Mouse (Mus musculus): ENCODE measurements around the gene Eno4. TPM values are rescaled to one million over a fixed set of nuclear protein-coding genes. Genes with fewer than 3 reads are reported as not detected.

The Eno4 gene
- polyA plus RNA-seq, 1 experiment = not detected

- Histone ChIP-seq H3K4me3 (replicated peaks) (no peak overlapping the region), H3K27me3 (replicated peaks) (peaks cover 24% of the 10 kb centered on the region), H3K36me3 (replicated peaks; ENCODE audit: low read length) (no peaks in the 10 kb centered on the region), H3K4me1 (peaks cover 7% of the 10 kb centered on the region), H3K9me3 (no peaks in the 10 kb centered on the region)
- TF ChIP-seq FLI1 (IDR thresholded peaks at IDR 0.05; ENCODE audit: low read length) (no peak), GATA1 (IDR thresholded peaks at IDR 0.05; ENCODE audit: borderline replicate concordance, low read length) (no peak)
These were observed 29.9 kb upstream of the Eno4 start for GRCm38 (mm10) chr19:58913301-58913700.

GRCm38 (mm10) chr19:58918597-58918996 is 24.6 kb upstream of the Eno4 start:
- H3K4me3 ChIP-seq (replicated peaks) = peak overlapping the region; percentile 75
- no peaks in the 10 kb centered on the region for H3K36me3 ChIP-seq (replicated peaks; ENCODE audit: low read length)
- TF ChIP-seq FLI1 (IDR thresholded peaks at IDR 0.05; ENCODE audit: low read length) = no peak
- TF ChIP-seq GATA1 (IDR thresholded peaks at IDR 0.05; ENCODE audit: borderline replicate concordance, low read length) = no peak
- peaks cover 23% of the 10 kb centered on the region for H3K27me3 ChIP-seq (replicated peaks)
- H3K9me3 ChIP-seq = peaks cover 22% of the 10 kb centered on the region
- H3K4me1 ChIP-seq = 0 out of 2 replicates have a peak, but pooled peaks cover 3% of the 10 kb centered on the region

GRCm38 (mm10) chr19:58919148-58919547 is 24.1 kb upstream of the Eno4 start:
- H3K9me3 ChIP-seq = peaks cover 26% of the 10 kb centered on the region
- H3K36me3 ChIP-seq (replicated peaks; ENCODE audit: low read length) = no peaks in the 10 kb centered on the region
- no peak for TF ChIP-seq GATA1 (IDR thresholded peaks at IDR 0.05; ENCODE audit: borderline replicate concordance, low read length)
- no peak for TF ChIP-seq FLI1 (IDR thresholded peaks at IDR 0.05; ENCODE audit: low read length)
- no peak overlapping the region for H3K4me3 ChIP-seq (replicated peaks)
- H3K27me3 ChIP-seq (replicated peaks) = peaks cover 22% of the 10 kb centered on the region
- H3K4me1 ChIP-seq = 0 out of 2 replicates have a peak, but pooled peaks cover 3% of the 10 kb centered on the region

GRCm38 (mm10) chr19:58931081-58931800 is 12.0 kb upstream of the Eno4 start:
- TF ChIP-seq GATA1 (IDR thresholded peaks at IDR 0.05; ENCODE audit: borderline replicate concordance, low read length) (no peak), FLI1 (IDR thresholded peaks at IDR 0.05; ENCODE audit: low read length) (no peak)

GRCm38 (mm10) chr19:58933062-58933461 is 10.2 kb upstream of the Eno4 start:
- peaks cover 34% of the 10 kb centered on the region for H3K27me3 ChIP-seq (replicated peaks)
- TF ChIP-seq FLI1 (IDR thresholded peaks at IDR 0.05; ENCODE audit: low read length) = no peak
- no peak for TF ChIP-seq GATA1 (IDR thresholded peaks at IDR 0.05; ENCODE audit: borderline replicate concordance, low read length)
- H3K36me3 ChIP-seq (replicated peaks; ENCODE audit: low read length) = no peaks in the 10 kb centered on the region
- no peak overlapping the region for H3K4me3 ChIP-seq (replicated peaks)
- no peaks in the 10 kb centered on the region for H3K4me1 ChIP-seq
- no peaks in the 10 kb centered on the region for H3K9me3 ChIP-seq

More at GRCm38 (mm10) chr19:58931081-58931800, 12.0 kb upstream of the Eno4 start:
- Histone ChIP-seq H3K27me3 (replicated peaks) (peaks cover 33% of the 10 kb centered on the region), H3K4me3 (replicated peaks) (no peak overlapping the region), H3K36me3 (replicated peaks; ENCODE audit: low read length) (no peaks in the 10 kb centered on the region), H3K9me3 (no peaks in the 10 kb centered on the region), H3K4me1 (no peaks in the 10 kb centered on the region)

- Histone ChIP-seq H3K9me3 (no peaks in the 10 kb centered on the region), H3K36me3 (replicated peaks; ENCODE audit: low read length) (no peaks in the 10 kb centered on the region), H3K27me3 (replicated peaks) (peaks cover 42% of the 10 kb centered on the region), H3K4me1 (peaks cover 16% of the 10 kb centered on the region), H3K4me3 (replicated peaks) (no peak overlapping the region)
- TF ChIP-seq GATA1 (IDR thresholded peaks at IDR 0.05; ENCODE audit: borderline replicate concordance, low read length) (no peak), FLI1 (IDR thresholded peaks at IDR 0.05; ENCODE audit: low read length) (no peak)
These were observed 2.7 kb downstream of the Eno4 start for GRCm38 (mm10) chr19:58945959-58946358.

GRCm38 (mm10) chr19:58951521-58951920 is 8.3 kb downstream of the Eno4 start:
- TF ChIP-seq FLI1 (IDR thresholded peaks at IDR 0.05; ENCODE audit: low read length) = no peak
- Histone ChIP-seq H3K36me3 (replicated peaks; ENCODE audit: low read length) (no peaks in the 10 kb centered on the region), H3K4me3 (replicated peaks) (no peak overlapping the region), H3K4me1 (no peaks in the 10 kb centered on the region), H3K27me3 (replicated peaks) (peaks cover 41% of the 10 kb centered on the region), H3K9me3 (no peaks in the 10 kb centered on the region)

GRCm38 (mm10) chr19:58952236-58952635 is 9.0 kb downstream of the Eno4 start:
- Histone ChIP-seq H3K27me3 (replicated peaks) (peaks cover 42% of the 10 kb centered on the region), H3K36me3 (replicated peaks; ENCODE audit: low read length) (no peaks in the 10 kb centered on the region), H3K4me3 (replicated peaks) (no peak overlapping the region), H3K4me1 (no peaks in the 10 kb centered on the region), H3K9me3 (no peaks in the 10 kb centered on the region)
- no peak for TF ChIP-seq GATA1 (IDR thresholded peaks at IDR 0.05; ENCODE audit: borderline replicate concordance, low read length)
- TF ChIP-seq FLI1 (IDR thresholded peaks at IDR 0.05; ENCODE audit: low read length) = no peak

GRCm38 (mm10) chr19:58954779-58955178 is 11.6 kb downstream of the Eno4 start:
- H3K27me3 ChIP-seq (replicated peaks) = peaks cover 34% of the 10 kb centered on the region
- H3K4me3 ChIP-seq (replicated peaks) = no peak overlapping the region
- H3K4me1 ChIP-seq = no peaks in the 10 kb centered on the region
- H3K36me3 ChIP-seq (replicated peaks; ENCODE audit: low read length) = no peaks in the 10 kb centered on the region
- no peaks in the 10 kb centered on the region for H3K9me3 ChIP-seq
- no peak for TF ChIP-seq FLI1 (IDR thresholded peaks at IDR 0.05; ENCODE audit: low read length)
- no peak for TF ChIP-seq GATA1 (IDR thresholded peaks at IDR 0.05; ENCODE audit: borderline replicate concordance, low read length)

GRCm38 (mm10) chr19:58963011-58963410 is 19.8 kb downstream of the Eno4 start:
- Histone ChIP-seq H3K4me1 (no peaks in the 10 kb centered on the region; the same call in 1 of the 2 replicates), H3K36me3 (replicated peaks; ENCODE audit: low read length) (no peaks in the 10 kb centered on the region), H3K9me3 (no peaks in the 10 kb centered on the region), H3K4me3 (replicated peaks) (no peak overlapping the region), H3K27me3 (replicated peaks) (peaks cover 12% of the 10 kb centered on the region)
- TF ChIP-seq FLI1 (IDR thresholded peaks at IDR 0.05; ENCODE audit: low read length) (no peak), GATA1 (IDR thresholded peaks at IDR 0.05; ENCODE audit: borderline replicate concordance, low read length) (no peak)
